Mouse (Mus musculus) layer of hippocampus, adult 11-12 months (tissue): Measurements from ENCODE around the gene Rfc4.

Experiments used
- DNase-seq: peaks from one replicate; pipeline ENCODE4 v3.0.0; 2022; ENCODE audit warnings: low spot score

Gene Rfc4

DNA sequence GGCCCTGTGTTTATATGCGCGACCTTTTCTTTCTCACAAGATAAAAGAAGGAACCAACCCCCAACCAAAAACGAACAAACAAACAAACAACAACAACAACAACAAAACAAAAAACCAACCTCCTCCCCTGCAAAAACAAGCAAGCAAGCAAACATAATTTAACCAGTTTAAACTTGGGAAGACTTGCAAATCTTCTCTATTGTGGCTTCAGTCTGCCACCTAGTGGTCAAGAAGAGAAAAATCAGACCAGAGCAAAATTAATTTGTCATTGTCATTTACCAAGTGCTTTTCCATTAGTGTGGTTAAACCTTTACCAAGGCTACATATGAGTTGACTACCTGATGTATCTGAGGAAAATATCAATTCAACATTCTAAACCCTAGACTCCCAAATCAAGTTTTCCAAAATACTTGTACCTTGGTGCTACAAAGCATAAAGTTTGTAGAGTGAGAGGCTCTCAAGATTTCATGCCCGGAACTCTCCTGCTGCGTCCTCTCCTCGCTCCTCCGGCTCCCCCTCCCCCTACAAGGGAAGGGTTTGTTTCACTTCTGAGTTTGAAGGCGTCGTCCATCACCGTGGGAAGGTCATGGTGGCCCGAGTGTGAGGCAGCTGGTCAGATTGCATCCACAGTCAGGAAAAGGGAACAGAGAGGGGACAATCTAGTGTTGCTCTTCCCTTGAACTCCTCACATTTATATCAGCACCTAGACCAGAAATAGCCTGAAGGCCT is 8.0 kb upstream of the Rfc4 start:
- no peak for DNase-seq

DNA sequence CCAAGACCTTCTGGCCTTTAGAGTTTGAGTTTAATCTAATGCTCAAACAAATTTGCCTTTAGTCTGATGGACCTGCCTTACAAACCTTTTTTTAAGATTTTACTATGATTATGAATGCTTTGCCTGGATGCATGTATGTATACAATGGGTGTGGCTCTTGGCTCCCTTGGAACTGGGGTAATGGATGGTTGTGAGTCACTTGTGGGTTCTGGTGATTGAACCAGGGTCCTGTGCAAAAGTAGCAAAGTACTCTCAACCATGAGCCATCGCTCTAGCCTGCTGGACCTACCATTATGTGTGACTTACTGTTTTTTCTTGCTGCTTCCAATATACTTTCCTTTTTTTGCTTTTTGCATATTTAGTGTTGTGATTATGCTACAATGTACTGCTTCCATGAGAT is 4.8 kb upstream of the Rfc4 start:
- no peak for DNase-seq

DNA sequence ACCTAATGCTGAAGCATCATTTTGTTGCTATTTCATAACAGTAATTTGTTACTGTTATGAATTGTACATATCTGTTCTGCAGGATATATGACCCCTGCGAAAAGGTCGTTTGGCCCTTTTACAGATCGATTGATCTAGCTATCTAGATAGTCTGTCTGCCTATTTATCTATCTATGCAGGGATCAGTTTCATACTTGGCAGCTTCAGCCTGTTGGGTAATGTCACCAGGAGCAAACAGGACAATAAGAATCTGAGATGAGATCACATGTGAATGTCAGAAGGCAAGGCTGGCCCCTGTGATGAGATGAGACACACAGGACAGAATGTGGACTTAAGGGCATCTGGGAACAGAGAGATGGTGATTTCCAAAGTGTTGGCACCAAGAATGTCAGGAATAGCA is 2.8 kb upstream of the Rfc4 start:
- no peak for DNase-seq

DNA sequence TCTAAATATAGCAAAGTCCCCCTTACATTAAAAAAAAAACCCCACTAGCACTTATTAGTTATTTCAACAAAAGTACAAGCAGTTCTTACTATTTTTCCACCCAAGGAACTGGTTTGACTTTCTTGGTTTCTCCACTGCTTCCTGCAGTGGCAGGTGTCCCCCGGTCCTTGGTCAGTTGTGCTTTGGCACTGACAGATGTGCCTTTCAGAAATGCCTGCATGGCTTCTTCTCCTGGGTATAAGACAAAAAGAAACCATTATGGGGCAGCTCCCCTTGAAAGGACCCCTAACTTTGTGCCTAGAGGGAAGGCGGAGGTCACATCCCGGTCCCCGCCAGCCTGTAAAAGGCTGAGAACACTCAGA is 245 bp downstream of the Rfc4 start:
- no peak for DNase-seq

GRCm38 (mm10) chr16:23124398-23124797 is 3.1 kb downstream of the Rfc4 start:
- DNase-seq = no peak

- no peak for DNase-seq
Observed at GRCm38 (mm10) chr16:23123104-23123503, 4.4 kb downstream of the Rfc4 start.

DNA sequence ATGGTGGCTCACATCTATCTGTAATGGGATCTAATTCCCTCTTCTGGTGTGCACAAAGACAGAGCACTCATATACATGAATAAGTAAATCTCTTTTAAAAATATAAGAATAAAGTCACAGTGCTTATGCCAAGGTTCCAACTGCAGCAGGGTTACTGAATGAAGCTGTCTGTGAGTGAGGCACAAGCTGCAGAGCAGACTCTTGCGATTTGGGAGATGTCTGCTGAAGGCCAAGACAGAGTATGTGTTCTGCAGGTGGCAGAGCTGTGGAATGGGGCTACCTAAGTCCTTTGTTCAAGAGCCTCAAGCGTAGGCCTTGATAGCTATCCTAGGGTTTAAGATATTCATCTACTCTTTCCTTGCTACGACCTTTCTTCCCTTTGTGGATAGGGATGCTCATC is 5.1 kb downstream of the Rfc4 start:
- no peak for DNase-seq

DNA sequence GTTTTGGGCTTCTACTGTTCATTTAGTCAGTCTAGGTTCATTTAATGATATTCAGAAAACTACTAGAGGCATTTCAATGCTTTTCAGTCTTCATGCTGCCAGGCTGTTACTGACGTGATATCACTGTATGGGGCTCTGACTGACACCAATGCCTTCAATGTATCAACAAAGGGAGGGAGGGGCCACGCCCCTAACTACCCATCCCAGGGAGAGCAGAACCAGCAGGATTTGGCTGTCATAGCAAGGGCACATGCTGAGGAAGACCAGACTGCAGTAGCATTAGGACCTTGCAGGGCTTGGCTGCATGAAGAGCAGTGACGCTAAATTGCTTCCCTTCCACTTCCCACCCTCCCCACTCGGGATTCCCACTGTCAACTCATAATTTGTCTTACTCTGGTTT is 10.4 kb downstream of the Rfc4 start:
- no peak for DNase-seq

- no peak for DNase-seq
Observed at GRCm38 (mm10) chr16:23115486-23115885, 12.1 kb downstream of the Rfc4 start.

- no peak for DNase-seq
Observed at GRCm38 (mm10) chr16:23114339-23115171, 13.0 kb downstream of the Rfc4 start.

DNA sequence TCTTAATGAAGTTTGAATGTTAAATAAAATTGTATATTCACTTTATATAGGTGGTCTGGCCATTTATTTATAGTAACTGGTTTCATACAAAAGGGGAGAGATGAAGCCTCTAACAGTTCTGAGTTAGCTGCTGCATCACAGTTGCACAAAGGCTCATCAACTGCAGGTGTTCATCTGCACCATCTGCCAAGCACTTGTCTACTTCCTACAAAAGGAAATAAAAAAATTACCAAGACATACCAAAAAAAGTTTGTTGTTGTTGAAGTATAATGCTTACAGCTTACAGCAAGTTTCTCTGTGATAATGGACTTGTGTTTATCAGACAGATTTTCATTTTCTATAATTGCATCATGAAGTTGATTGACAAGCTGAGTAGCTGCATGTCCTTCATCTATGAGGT is 13.6 kb downstream of the Rfc4 start:
- no peak for DNase-seq

DNA sequence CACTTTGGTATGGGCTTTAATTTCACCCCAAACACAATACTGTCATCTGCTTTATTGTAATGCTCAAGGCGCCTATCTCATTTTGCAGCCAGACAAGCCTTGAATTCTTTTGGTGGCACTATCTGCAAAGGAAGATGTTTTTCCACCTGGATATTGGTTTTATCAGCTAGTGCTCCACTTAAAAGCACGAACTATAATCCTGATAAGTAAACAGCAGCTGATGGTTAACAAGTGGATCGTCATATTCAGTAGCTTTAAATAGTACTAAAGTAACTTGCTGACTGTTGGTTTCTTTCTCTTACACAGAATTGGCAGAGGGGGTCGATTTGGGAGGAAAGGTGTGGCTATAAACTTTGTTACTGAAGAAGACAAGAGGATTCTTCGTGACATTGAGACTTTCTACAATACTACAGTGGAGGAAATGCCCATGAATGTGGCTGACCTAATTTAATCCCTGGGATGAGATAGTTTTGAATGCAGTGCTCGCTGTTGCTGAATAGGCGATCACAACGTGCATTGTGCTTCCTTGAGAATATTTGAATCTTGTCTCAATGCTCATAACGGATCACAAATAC is 14.6 kb downstream of the Rfc4 start:
- no peak for DNase-seq

- DNase-seq = no peak
Observed at GRCm38 (mm10) chr16:23112348-23112747, 15.2 kb downstream of the Rfc4 start.

- no peak for DNase-seq
Observed at GRCm38 (mm10) chr16:23109350-23110280, 17.9 kb downstream of the Rfc4 start.

- DNase-seq = no peak
Observed at GRCm38 (mm10) chr16:23108943-23109342, 18.6 kb downstream of the Rfc4 start.

DNA sequence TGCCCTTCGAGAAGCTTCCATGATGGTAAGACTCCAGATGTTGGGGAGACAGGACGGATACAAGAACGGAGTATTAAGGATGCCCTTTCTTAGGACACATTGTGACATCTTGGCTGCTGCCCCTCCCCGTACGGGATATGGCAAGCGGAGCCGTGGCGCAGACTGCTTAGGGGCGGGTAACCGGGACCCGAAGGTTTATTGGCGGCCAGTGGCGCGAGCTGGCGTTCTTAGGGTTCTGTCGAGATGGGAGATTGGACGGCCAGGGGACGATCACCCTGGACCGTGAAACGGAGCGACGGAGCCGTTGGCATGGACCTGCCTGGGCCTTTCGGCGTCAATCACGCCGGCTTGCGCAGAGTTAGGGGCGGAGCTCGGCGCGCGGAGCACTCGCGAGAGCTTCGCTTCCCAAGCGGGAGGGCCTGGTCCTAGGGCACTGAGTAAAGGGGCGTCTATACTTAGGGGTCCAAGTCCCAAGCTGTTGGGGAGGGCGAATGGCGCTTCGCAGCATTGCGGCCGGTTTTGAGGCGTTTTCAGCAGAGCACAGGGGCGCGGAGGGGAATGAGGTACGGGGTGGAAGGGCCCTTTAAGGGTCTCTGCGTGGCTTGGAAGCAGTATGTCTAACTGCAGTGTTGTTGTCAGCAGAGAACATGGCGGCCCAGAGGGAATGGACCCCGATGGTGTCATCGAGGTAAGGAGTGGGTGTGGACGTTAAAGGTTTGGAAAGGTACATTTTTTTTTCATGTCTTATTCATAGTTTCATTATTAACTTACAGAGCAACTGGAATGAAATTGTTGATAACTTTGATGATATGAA is 19.4 kb downstream of the Rfc4 start:
- DNase-seq = peak; percentile 80

DNA sequence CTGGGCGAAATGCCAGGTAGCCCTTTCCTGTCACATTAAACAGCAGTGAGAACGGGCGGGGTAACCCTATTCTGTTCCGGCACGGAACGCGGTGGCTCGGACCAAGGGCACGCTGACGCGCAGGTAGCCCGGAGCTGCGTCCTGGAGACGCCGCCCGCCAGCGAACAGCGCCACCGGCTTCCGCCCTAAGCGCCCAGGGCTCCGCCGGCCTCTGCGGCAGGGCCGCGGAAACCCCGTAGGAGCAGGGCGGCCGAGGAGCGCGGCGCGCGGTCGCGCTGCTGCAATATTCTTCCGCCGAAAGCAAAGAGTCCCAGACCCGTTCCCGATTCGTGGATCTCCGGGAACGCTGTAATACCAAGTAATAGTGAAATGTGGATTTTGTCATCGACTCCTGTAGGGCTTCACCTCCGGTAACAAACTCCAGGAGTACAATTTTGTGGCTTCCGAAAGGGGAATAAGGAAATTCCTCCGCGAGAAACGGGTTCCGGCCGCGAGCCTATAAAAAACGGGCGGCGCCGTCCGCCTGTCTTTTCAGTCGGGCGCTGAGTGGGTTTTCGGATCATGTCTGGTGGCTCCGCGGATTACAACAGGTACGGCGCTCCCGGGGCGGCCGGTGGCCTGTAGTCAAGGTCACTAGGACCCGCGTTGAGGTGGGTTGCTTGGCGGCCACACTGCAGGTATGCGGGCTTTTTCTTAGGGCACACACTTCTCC is 20.1 kb downstream of the Rfc4 start, which contains the start of gene Eif4a2:
Gene Eif4a2 (plus strand): TSS at position 214 of the 712 bp plus-strand sequence.
- peak; percentile 90 for DNase-seq

DNA sequence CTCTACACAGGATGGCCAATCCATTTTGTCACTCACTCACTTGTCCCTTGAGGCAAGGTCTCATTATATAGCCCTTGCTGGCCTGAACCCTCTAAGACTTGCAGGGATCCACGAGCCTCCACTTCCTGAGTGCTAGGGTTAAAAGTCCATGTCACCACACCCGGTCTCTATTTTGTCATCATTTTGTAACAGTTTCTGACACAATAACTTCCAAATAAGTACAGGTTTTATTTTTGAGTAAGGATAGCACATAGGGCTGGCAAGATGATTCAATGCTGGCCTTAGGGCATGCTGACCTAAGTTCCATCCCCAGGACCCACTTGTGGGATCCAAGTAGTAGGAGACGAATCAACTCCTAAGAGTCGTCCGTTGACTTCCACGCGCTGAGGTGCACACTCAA is 21.4 kb downstream of the Rfc4 start:
- DNase-seq = no peak

- no peak for DNase-seq
Observed at GRCm38 (mm10) chr16:23103841-23104240, 23.7 kb downstream of the Rfc4 start.

DNA sequence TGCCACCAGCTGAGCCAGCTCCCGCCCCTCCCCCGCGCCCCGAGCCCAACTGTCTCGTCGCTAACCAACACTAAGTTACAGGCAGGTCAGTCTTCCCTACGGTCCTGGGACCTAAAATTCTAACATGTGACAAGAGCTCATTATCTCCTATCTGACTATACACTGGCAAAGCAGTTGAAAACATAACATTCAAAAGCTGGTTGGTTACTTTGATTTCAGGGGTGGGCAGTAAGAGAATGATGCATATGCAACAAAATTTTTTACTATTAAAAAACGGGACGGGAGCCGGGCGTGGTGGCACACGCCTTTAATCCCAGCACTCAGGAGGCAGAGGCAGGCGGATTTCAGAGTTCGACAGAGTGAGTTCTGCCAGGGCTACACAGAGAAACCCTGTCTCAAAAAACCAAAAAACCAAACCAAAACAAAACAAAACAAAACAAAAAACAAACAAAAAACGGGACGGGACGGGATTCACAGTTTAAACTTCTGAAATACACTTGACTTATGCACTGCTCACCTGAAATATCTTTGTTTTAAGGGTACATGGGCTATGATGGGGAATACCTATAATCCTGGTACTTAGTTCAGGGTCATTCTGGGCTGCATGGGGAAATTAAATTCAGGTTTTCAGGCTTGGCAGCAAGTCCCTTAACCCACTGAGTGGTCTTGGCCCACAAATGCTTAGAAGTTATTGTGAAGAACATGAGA is 24.3 kb downstream of the Rfc4 start:
- DNase-seq = no peak
